29 mouse cellular contexts compared by ENCODE assay signal in the genomic region with DNA sequence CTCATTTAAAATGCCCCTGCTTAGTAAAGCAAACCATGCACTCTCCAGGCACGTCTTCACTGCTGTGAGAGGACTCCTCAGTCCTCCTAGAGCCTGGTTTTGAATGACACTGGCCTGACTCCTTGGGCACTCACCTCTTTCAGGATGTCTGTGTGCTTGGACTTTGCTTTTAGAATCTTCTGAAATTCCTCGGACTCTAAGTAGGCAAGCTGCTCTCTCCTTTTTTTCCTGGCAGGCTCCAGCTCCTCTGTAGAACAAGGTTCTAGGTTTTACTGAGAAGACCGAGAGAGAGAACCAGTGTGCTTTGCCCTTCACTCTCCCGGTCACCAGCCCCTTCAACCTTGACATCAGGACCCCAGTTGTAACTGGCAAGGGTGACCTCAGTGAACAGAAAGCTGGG. TPM values are rescaled to one million over a fixed set of nuclear protein-coding genes. Genes with fewer than 3 reads are reported as not detected.
"Had no signal": no experiment of that assay in that cellular context is flagged by ENCODE, and none has a peak within 500 bp of the region (broad histone marks: within the 10 kb centered on the region; RNA-seq: fewer than 3 reads in every experiment).

No protein-coding gene starts in this region.

- H3K4me3 ChIP-seq: heart, adult 2 months; heart, embryonic 13.5 days; heart, embryonic 15.5 days; hindbrain, embryonic 13.5 days; hindbrain, embryonic 15.5 days; kidney, embryonic 15.5 days; limb, embryonic 13.5 days; limb, embryonic 15.5 days; liver, embryonic 12.5 days had no signal

- H3K4me1 ChIP-seq: heart, embryonic 13.5 days; heart, embryonic 15.5 days; hindbrain, embryonic 13.5 days; hindbrain, embryonic 15.5 days; kidney, embryonic 15.5 days; limb, embryonic 13.5 days; limb, embryonic 15.5 days had no signal

- DNase-seq: forebrain, postnatal 0 days; gastrocnemius, postnatal 14 days; gastrocnemius, postnatal 36 days; heart, adult 11 months; heart, adult 2 months; heart, postnatal 14 days; heart, postnatal 36 days; layer of hippocampus, adult 9-11 months; layer of hippocampus, postnatal 36 days; left cerebral cortex, postnatal 4 days; lung, adult 18-20 months had no signal

- H3K9me3 ChIP-seq: heart, embryonic 13.5 days; heart, embryonic 15.5 days; hindbrain, embryonic 13.5 days; hindbrain, embryonic 15.5 days; kidney, embryonic 15.5 days; limb, embryonic 13.5 days; limb, embryonic 15.5 days; liver, embryonic 12.5 days had no signal

- H3K27ac ChIP-seq: heart, adult 2 months; heart, embryonic 13.5 days; heart, embryonic 15.5 days; hindbrain, embryonic 13.5 days; hindbrain, embryonic 15.5 days; hindbrain, postnatal 0 days; kidney, embryonic 15.5 days; limb, embryonic 13.5 days; limb, embryonic 15.5 days; liver, embryonic 12.5 days; liver, embryonic 14.5 days had no signal

- H3K9ac ChIP-seq: forebrain, postnatal 0 days; heart, embryonic 13.5 days; heart, embryonic 15.5 days; hindbrain, embryonic 13.5 days; hindbrain, embryonic 15.5 days; kidney, embryonic 15.5 days; limb, embryonic 13.5 days; limb, embryonic 15.5 days; liver, embryonic 12.5 days; liver, embryonic 14.5 days had no signal

- ATAC-seq: hindbrain, postnatal 0 days; intestine, embryonic 16.5 days; liver, embryonic 12.5 days had no signal

- H3K36me3 ChIP-seq: hindbrain, embryonic 15.5 days had no signal

- H3K4me2 ChIP-seq: heart, embryonic 11.5 days; heart, embryonic 13.5 days; heart, embryonic 15.5 days; hindbrain, embryonic 13.5 days; hindbrain, embryonic 15.5 days; kidney, embryonic 15.5 days; limb, embryonic 13.5 days; limb, embryonic 15.5 days; liver, embryonic 12.5 days had no signal

- H3K27me3 ChIP-seq: heart, embryonic 13.5 days; heart, embryonic 15.5 days; hindbrain, embryonic 13.5 days; hindbrain, embryonic 15.5 days; kidney, embryonic 15.5 days; limb, embryonic 13.5 days; limb, embryonic 15.5 days; liver, embryonic 12.5 days had no signal

RNA-seq across cellular contexts. Expression of gene Ucma, which starts 18.5 kb away (rescaled TPM):
- polyA plus RNA-seq: heart, embryonic 11.5 days; heart, embryonic 13.5 days; heart, postnatal 0 days; hindbrain, embryonic 11.5 days; intestine, embryonic 14.5 days; intestine, embryonic 16.5 days; kidney, embryonic 15.5 days; large intestine, adult 2 months; limb, embryonic 11.5 days; liver, embryonic 12.5 days; liver, embryonic 14.5 days; liver, embryonic 16.5 days had no signal
